Mouse (Mus musculus): ENCODE results near the gene Tmem19.

The Tmem19 gene

GRCm38 (mm10) chr10:115313641-115314286 is 48.5 kb downstream of the Tmem19 start:
- no peak for ATAC-seq (ENCODE audit: insufficient number of reproducible peaks, low FRiP score, low TSS enrichment)

DNA sequence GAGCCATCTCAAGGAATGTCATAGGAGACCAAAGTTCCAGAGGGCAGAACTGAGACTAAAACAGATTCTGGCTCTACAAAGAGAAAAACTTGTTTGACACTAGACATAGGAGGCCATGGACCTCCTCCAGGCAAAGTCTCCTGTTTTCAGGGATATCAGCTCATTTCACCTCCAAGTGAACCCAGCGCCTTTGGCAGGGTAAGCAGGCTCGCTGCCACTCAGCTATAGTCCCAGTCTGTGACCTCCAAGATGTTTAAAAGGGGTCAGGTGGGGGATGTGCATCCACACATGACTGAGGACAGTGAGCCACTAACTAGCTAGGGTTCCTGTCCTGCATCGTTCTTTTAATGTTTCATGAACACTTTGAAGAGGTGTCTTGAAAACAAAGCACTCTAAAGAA is 49.6 kb downstream of the Tmem19 start:
- no peak for ATAC-seq (ENCODE audit: insufficient number of reproducible peaks, low FRiP score, low TSS enrichment)

DNA sequence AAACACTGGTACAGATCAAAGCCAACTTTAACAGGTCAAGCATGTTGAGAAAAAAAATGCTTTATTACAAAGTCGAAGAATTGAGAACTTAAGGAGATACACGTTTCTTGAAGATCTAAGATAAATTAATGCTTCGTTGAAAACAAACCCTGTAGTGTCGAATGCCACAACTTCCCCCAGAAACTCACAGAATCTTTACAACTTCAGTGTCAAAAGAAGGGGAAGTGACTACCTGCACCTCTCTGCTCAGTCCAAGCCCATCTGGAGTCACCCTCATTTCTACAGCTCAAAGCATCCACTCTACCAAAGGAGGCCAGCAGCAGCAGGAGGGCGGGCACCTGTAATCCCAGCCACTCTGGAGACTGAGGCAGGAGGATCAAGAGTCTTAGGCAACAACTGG is 50.1 kb downstream of the Tmem19 start:
- no peak for ATAC-seq (ENCODE audit: insufficient number of reproducible peaks, low FRiP score, low TSS enrichment)

DNA sequence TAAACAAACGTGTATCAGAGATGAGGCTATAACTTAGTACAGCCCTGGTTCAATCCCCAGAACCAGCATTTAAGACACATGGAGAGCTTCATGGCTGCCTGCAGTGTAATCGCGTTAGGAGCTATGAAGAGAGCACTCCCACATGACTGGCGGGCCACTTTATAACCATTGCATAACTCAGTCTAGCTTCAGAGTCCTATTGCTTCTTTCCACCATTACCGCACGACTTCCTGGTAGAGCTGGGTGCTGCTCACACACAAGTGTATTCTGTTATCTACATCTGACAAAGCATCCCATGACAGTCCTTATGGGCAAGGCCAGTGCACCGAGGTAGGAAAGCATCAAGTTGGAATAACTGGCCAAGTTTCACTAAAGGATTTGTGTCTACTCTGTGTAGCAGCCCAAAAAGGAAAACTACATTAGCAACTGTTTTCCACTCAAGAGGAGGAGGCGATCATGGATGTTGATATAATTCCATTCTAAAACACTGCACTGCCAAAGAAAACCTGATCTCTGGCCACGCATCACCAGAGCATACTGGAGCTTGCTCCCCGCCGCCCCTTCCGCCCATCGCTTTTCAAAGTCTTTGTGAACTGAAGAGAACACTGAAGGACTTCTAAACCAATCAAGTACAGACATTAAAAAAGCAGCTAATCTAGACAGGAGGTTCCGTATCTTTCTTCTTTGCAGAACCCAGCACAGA is 50.9 kb downstream of the Tmem19 start:
- no peak for ATAC-seq (ENCODE audit: insufficient number of reproducible peaks, low FRiP score, low TSS enrichment)

- ATAC-seq (ENCODE audit: insufficient number of reproducible peaks, low FRiP score, low TSS enrichment) = no peak
Measured at GRCm38 (mm10) chr10:115309191-115309590, 53.1 kb downstream of the Tmem19 start.

DNA sequence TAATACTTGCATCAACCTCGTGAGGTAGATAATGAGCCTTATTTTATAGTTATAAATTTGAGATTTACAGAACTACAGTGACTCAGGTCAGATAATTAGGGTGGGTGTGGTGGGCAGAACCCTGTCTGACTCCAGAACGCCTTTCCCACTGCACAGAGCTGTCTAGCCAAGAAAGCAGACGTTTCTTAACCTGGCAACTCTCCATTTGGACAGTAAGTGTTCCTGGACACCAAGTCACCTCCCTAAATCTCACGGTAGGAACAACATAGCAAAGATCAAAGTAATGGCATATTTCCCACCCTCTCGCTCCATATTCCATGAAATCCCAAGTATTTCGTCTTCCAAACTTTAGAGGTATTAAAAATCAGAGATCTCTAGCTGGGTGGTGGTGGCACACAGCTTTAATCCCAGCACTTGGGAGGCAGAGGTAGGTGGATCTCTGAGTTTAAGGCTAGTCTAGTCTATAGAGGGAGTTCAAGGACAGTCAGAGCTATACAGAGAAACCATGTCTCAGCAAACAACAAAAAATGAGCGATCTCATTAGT is 54.9 kb downstream of the Tmem19 start:
- no peak for ATAC-seq (ENCODE audit: insufficient number of reproducible peaks, low FRiP score, low TSS enrichment)

DNA sequence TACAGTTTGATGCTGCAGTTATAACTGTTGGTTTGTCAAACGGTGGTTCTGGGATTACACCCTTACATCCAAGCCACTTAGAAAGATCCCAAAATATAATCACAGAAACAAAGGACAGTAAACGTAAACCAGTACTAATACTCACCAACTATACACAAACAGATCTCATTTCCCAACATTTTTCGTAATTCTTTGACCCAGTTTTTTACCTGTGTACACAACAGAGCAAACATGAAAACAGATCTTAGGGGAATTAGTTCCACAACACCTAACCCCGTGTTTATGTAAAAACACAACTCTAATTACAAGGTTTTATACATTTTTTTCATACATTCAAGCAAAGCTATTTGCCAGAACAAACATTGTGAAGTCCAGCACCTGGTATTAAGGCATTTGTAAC is 63.6 kb downstream of the Tmem19 start:
- ATAC-seq (ENCODE audit: insufficient number of reproducible peaks, low FRiP score, low TSS enrichment) = no peak

GRCm38 (mm10) chr10:115297582-115297981 is 64.7 kb downstream of the Tmem19 start:
- no peak for ATAC-seq (ENCODE audit: insufficient number of reproducible peaks, low FRiP score, low TSS enrichment)

GRCm38 (mm10) chr10:115296401-115296935 is 65.8 kb downstream of the Tmem19 start:
- no peak for ATAC-seq (ENCODE audit: insufficient number of reproducible peaks, low FRiP score, low TSS enrichment)

DNA sequence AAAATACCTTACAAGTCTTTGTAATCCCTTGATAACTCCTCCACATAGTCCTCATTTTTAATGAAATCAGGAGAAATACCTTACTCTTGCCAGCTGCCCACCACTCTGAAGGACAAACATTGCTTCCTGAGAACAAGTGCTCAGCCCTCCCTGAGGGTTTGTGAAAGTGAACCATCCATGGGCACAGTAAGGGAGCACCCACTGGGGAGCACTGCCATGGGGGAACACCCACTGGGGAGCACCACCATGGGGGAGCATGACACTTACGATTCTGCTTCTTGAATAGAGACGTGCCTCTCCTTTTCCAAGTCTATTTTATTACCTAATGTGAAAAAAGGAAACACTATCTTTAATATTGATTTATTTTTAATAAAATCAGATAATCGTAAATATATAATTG is 67.1 kb downstream of the Tmem19 start:
- no peak for ATAC-seq (ENCODE audit: insufficient number of reproducible peaks, low FRiP score, low TSS enrichment)

- no peak for ATAC-seq (ENCODE audit: insufficient number of reproducible peaks, low FRiP score, low TSS enrichment)
Measured at GRCm38 (mm10) chr10:115294715-115295114, 67.6 kb downstream of the Tmem19 start.

DNA sequence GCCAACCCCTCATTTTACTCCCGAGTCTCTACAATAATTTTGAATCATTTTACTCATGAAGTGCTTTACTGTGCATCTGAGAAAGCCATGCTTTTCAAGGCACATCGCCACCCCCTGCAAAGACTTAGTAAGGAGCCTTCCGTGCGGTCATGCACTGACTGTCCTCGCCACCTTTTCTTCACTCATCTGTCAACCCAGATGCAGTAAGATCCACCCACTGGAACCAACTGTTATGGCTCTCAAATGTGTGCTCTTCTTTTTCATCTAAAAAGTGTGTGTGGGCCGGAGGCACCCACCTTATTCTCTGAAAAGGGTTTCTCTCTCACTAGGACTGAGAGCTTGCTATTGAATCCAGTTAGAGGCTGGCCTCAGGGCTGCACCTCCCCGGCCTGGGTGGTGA is 68.4 kb downstream of the Tmem19 start:
- ATAC-seq (ENCODE audit: insufficient number of reproducible peaks, low FRiP score, low TSS enrichment) = no peak

DNA sequence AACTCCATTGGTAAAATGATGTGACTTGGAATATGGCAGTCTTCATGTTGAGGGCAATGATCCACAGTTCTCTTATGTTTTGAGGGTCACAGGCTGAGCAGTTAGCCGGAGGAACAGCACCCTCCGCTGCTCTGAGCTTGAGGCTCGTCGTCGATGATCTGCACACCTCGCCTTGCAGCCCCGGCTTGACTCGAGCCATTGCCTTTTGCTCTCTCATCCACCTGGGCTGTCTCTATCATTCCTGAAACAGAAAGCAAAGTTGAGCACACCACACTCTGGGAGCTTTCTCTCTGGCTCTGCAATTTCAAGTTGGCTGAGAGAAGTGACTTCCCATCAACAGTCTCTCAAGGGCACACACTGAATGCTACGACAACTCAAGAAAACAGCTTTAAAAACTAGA is 71.6 kb downstream of the Tmem19 start:
- no peak for ATAC-seq (ENCODE audit: insufficient number of reproducible peaks, low FRiP score, low TSS enrichment)
